Mouse (Mus musculus): Measurements from ENCODE around the gene Gm21852. TPM values are rescaled to one million over a fixed set of nuclear protein-coding genes. Genes with fewer than 3 reads are reported as not detected.

Gm21852 gene
- not detected for polyA plus RNA-seq (2017; shearing (Covaris generic))

DNA sequence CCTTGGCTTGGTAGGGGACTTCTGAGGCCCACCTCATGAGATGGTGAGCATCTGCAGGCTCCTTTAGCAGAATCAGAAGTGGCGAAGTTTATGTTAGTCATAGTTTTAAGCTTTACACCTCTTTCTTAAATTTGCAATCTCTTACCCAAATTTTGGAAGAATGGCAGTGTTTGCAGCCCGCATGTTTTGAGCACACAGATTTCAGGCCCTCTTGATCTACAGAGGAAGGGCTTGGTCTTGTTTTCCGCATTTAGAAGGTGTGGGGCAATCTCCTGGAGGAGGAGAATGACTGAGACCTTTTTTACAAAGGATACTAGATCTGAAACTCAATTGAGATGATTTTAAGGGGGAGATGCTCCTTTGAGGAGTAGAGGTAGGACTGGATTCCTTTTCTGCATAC is at the start of gene Gm21852:
Gene Gm21852 (minus strand): TSS at position 101 of the 400 bp plus-strand sequence.

Other genes starting within 250 kb of the Gm21852 start
- not detected for gene Gm21797, start 123.8 kb upstream of the Gm21852 start, polyA plus RNA-seq (2017; shearing (Covaris generic))
- gene Gm20795, start 152.9 kb upstream of the Gm21852 start, polyA plus RNA-seq (2017; shearing (Covaris generic)), result not detected

Measured in effector memory CD4-positive, alpha-beta T cell, adult 7 months (primary cell).